Mouse (Mus musculus) CH12.LX (cell line): Measurements from ENCODE around the gene Dync1i1. TPM values are rescaled to one million over a fixed set of nuclear protein-coding genes. Genes with fewer than 3 reads are reported as not detected.

Experiments
- DNase-seq: peaks from one replicate; pipeline ENCODE4 v3.0.0-alpha.2; 2013; ENCODE audit errors: extremely low read depth
- H3K27ac ChIP-seq: 2 replicates; pipeline ENCODE4 v1.5.1; 2012; ENCODE audit warnings: low read depth, mild to moderate bottlenecking, control low read depth, moderate library complexity; ENCODE audit not compliant: insufficient read depth
- H3K27me3 ChIP-seq: replicated peaks from 2 replicates; pipeline ENCODE3; 2012; ENCODE audit warnings: inconsistent platforms
- H3K36me3 ChIP-seq, 2 experiments: replicated peaks in 1 of 2; 2 replicates each; pipeline versions ENCODE3 to v1.6.1; 2012; ENCODE audit warnings: inconsistent platforms in 1 of 2, low read length in 1 of 2, mild to moderate bottlenecking in 1 of 2, mixed read lengths in 1 of 2, moderate library complexity in 1 of 2; ENCODE audit not compliant: control insufficient read depth in 1 of 2, insufficient read depth in 1 of 2
- H3K4me1 ChIP-seq, 2 experiments: 2 replicates each; pipeline ENCODE4 v1.6.1; 2012; ENCODE audit warnings: inconsistent platforms in 1 of 2, moderate library complexity in 1 of 2; ENCODE audit not compliant: insufficient read depth in 2 of 2, control insufficient read depth in 1 of 2
- H3K4me2 ChIP-seq: 2 replicates; pipeline ENCODE4 v1.6.1; 2012; ENCODE audit warnings: low read depth, mild to moderate bottlenecking, control low read depth; ENCODE audit not compliant: poor library complexity, insufficient read depth, severe bottlenecking
- H3K4me3 ChIP-seq, 3 experiments: fragments of 150-350 bp in 1 of 3; sonication (generic) in 1 of 3; replicated peaks in 1 of 3; 2 replicates each; pipeline versions ENCODE3 to v1.5.1; 2011 to 2012; ENCODE audit warnings: low read depth in 2 of 3, low read length in 2 of 3, mild to moderate bottlenecking in 2 of 3, moderate library complexity in 2 of 3, control low read depth in 1 of 3, improper control_type of control experiment in 1 of 3, inconsistent platforms in 1 of 3, mixed read lengths in 1 of 3; ENCODE audit not compliant: poor library complexity in 1 of 3
- H3K79me2 ChIP-seq: replicated peaks from 2 replicates; pipeline ENCODE4 v1.6.1; 2012; ENCODE audit warnings: mild to moderate bottlenecking, moderate library complexity; ENCODE audit not compliant: control insufficient read depth, poor library complexity, insufficient read depth, severe bottlenecking; ENCODE audit errors: extremely low read depth
- H3K9ac ChIP-seq: 2 replicates; pipeline ENCODE4 v1.6.1; 2012; ENCODE audit warnings: low read depth, mild to moderate bottlenecking, control low read depth, moderate library complexity; ENCODE audit not compliant: insufficient read depth
- H3K9me3 ChIP-seq: replicated peaks from 2 replicates; pipeline ENCODE3; 2012; ENCODE audit warnings: low read length, inconsistent platforms, mixed read lengths
- BHLHE40 ChIP-seq: IDR thresholded peaks from 2 replicates; pipeline ENCODE4 v1.6.1; 2011; ENCODE audit warnings: mild to moderate bottlenecking, low read depth, low read length, improper control_type of control experiment
- CTCF ChIP-seq, 2 experiments: IDR thresholded peaks in 1 of 2; conservative IDR thresholded peaks in 1 of 2; 2 replicates each; pipeline ENCODE4 v1.5.1; 2011 to 2012; ENCODE audit warnings: low read depth in 2 of 2, low read length in 2 of 2, improper control_type of control experiment in 1 of 2, inconsistent platforms in 1 of 2, mild to moderate bottlenecking in 1 of 2, moderate library complexity in 1 of 2
- ETS1 ChIP-seq: conservative IDR thresholded peaks from 2 replicates; pipeline ENCODE4 v1.6.1; 2012; ENCODE audit warnings: low read depth, mild to moderate bottlenecking, inconsistent platforms, low read length, improper control_type of control experiment, moderate library complexity
- HCFC1 ChIP-seq: IDR thresholded peaks from 2 replicates; pipeline ENCODE4 v1.6.1; 2012; ENCODE audit warnings: low read depth, mild to moderate bottlenecking, inconsistent platforms, low read length, improper control_type of control experiment
- JUN ChIP-seq: IDR thresholded peaks from 2 replicates; pipeline ENCODE4 v1.6.1; 2011; ENCODE audit warnings: low read depth, mild to moderate bottlenecking, low read length, improper control_type of control experiment, moderate library complexity; ENCODE audit not compliant: insufficient read depth
- JUND ChIP-seq: conservative IDR thresholded peaks from 2 replicates; pipeline ENCODE4 v1.6.1; 2011; ENCODE audit warnings: low read depth, low read length, improper control_type of control experiment
- KAT2A ChIP-seq: IDR thresholded peaks from 2 replicates; pipeline ENCODE4 v1.6.1; 2012; ENCODE audit warnings: low read length, improper control_type of control experiment, inconsistent platforms; ENCODE audit not compliant: insufficient replicate concordance
- MAFK ChIP-seq: IDR thresholded peaks from 2 replicates; pipeline ENCODE4 v1.6.1; 2011; ENCODE audit warnings: low read length, improper control_type of control experiment; ENCODE audit not compliant: insufficient replicate concordance
- MAX ChIP-seq: IDR thresholded peaks from 2 replicates; pipeline ENCODE4 v1.6.1; 2011; ENCODE audit warnings: low read length, improper control_type of control experiment
- MAZ ChIP-seq: IDR thresholded peaks from 2 replicates; pipeline ENCODE4 v1.6.1; 2012; ENCODE audit warnings: low read depth, mild to moderate bottlenecking, inconsistent platforms, low read length, improper control_type of control experiment, moderate library complexity
- MEF2A ChIP-seq: IDR thresholded peaks from 2 replicates; pipeline ENCODE4 v1.6.1; 2014; ENCODE audit warnings: low read depth, mild to moderate bottlenecking, inconsistent platforms, low read length, improper control_type of control experiment, borderline replicate concordance
- MXI1 ChIP-seq: IDR thresholded peaks from 2 replicates; pipeline ENCODE4 v1.6.1; 2011; ENCODE audit warnings: mild to moderate bottlenecking, low read depth, low read length, improper control_type of control experiment
- MYC ChIP-seq: IDR thresholded peaks from 2 replicates; pipeline ENCODE4 v1.6.1; 2011; ENCODE audit warnings: low read depth, mild to moderate bottlenecking, improper control_type of control experiment, low read length
- NRF1 ChIP-seq: IDR thresholded peaks from 2 replicates; pipeline ENCODE4 v1.6.1; 2014; ENCODE audit warnings: low read depth, mild to moderate bottlenecking, inconsistent platforms, low read length, improper control_type of control experiment, moderate library complexity
- PAX5 ChIP-seq: IDR thresholded peaks from 2 replicates; pipeline ENCODE4 v1.6.1; 2012; ENCODE audit warnings: low read length, inconsistent platforms, mixed read lengths
- RCOR1 ChIP-seq: conservative IDR thresholded peaks from 2 replicates; pipeline ENCODE4 v1.6.1; 2012; ENCODE audit warnings: low read depth, mild to moderate bottlenecking, inconsistent platforms, low read length, improper control_type of control experiment
- SMC3 ChIP-seq: IDR thresholded peaks from 2 replicates; pipeline ENCODE4 v1.6.1; 2011; ENCODE audit warnings: low read depth, low read length, improper control_type of control experiment
- UBTF ChIP-seq: IDR thresholded peaks from 2 replicates; pipeline ENCODE4 v1.6.1; 2012; ENCODE audit warnings: low read depth, mild to moderate bottlenecking, inconsistent platforms, low read length, improper control_type of control experiment, moderate library complexity
- USF1 ChIP-seq: IDR thresholded peaks from 2 replicates; pipeline ENCODE4 v1.6.1; 2014; ENCODE audit warnings: low read depth, mild to moderate bottlenecking, inconsistent platforms, low read length, improper control_type of control experiment
- ZC3H11A ChIP-seq: IDR thresholded peaks from 2 replicates; pipeline ENCODE4 v1.6.1; 2012; ENCODE audit warnings: low read depth, mild to moderate bottlenecking, inconsistent platforms, low read length, improper control_type of control experiment
- ZMIZ1 ChIP-seq: IDR thresholded peaks from 2 replicates; pipeline ENCODE4 v1.6.1; 2012; ENCODE audit warnings: low read depth, mild to moderate bottlenecking, inconsistent platforms, low read length, improper control_type of control experiment
- dilution Hi-C: fragments of 300-500 bp; cut with MboI; formaldehyde crosslinking; loops from 2 replicates; pipeline ENCODE4 v1.14.3; 2020; ENCODE audit warnings: low sequenced_read_pairs; ENCODE audit not compliant: extremely low pct_unique_long_range_greater_than_20kb, extremely low pct_ligation_motif_present
- in situ Hi-C: fragments of 300-500 bp; cut with MboI; formaldehyde crosslinking; loops from 3 replicates; pipeline ENCODE4 v1.14.3; 2019; ENCODE audit warnings: low sequenced_read_pairs, low pct_ligation_motif_present, low pct_unique_long_range_greater_than_20kb, mixed read lengths
- polyA plus RNA-seq: library from polyadenylated mRNA; unstranded; fragments of >175 nt; gene quantifications from 2 replicates; pipeline ENCODE4 v1.2.1, GENCODE M21; 2012; ENCODE audit warnings: low read depth; ENCODE audit not compliant: insufficient read length
- total RNA-seq, 2 experiments: library from RNA; depleted of rRNA; stranded (reverse); fragments of 300-350 nt in 1 of 2; fragments of >200 nt in 1 of 2; gene quantifications; 2 replicates each; pipeline ENCODE4 v1.2.3; 2012 to 2014

Dync1i1 gene
- total and polyA plus RNA-seq, 3 experiments, result not detected

GRCm38 (mm10) chr6:6071038-6071437 is 345.6 kb downstream of the Dync1i1 start:
- Histone ChIP-seq H3K79me2 (no peaks in the 10 kb centered on the region), H3K4me2 (no peak overlapping the region), H3K27me3 (no peaks in the 10 kb centered on the region), H3K4me1 (peaks cover 0 to 11% of the 10 kb centered on the region in 2 experiments; a peak in 2 of 4 replicates), H3K9me3 (no peaks in the 10 kb centered on the region), H3K27ac (no peak overlapping the region), H3K36me3 (no peaks in the 10 kb centered on the region), H3K9ac (no peak overlapping the region), H3K4me3 (no peak overlapping the region)
- dilution Hi-C loops (no loop called here), in situ Hi-C loops (no loop called here)
- TF ChIP-seq ZMIZ1 (no peak), RCOR1 (no peak), KAT2A (no peak), JUND (no peak), NRF1 (no peak), ETS1 (no peak), HCFC1 (no peak), ZC3H11A (no peak), MAZ (no peak), JUN (no peak), UBTF (no peak), MYC (no peak), SMC3 (no peak), CTCF (conservative IDR thresholded peaks at IDR 0.05 in 1 of 2, IDR thresholded peaks at IDR 0.05 in 1 of 2; ENCODE audit: low read depth in 2 of 2, low read length in 2 of 2) (no peak), BHLHE40 (no peak), PAX5 (no peak), MXI1 (no peak), MEF2A (no peak), MAX (no peak), USF1 (no peak)
- DNase-seq, result no peak

- in situ Hi-C loops, result no loop called here
- TF ChIP-seq MAX (no peak), MAFK (peak; percentile 74; the same call in 1 of the 2 replicates)
- Histone ChIP-seq H3K27me3 (no peaks in the 10 kb centered on the region), H3K27ac (no peak overlapping the region), H3K9me3 (no peaks in the 10 kb centered on the region), H3K4me3 (no peak overlapping the region), H3K79me2 (no peaks in the 10 kb centered on the region), H3K36me3 (no peaks in the 10 kb centered on the region), H3K4me1 (peaks cover 0 to 4% of the 10 kb centered on the region in 2 experiments; a peak in 2 of 4 replicates), H3K9ac (no peak overlapping the region), H3K4me2 (no peak overlapping the region)
- no peak for DNase-seq
- dilution Hi-C loops, result no loop called here
Measured at GRCm38 (mm10) chr6:6075940-6076447, 350.6 kb downstream of the Dync1i1 start.
